Mouse (Mus musculus) MEL (cell line): ENCODE measurements around the gene Mrgpra1. TPM values are rescaled to one million over a fixed set of nuclear protein-coding genes. Genes with fewer than 3 reads are reported as not detected.
"Not testable (repeated sequence)": the region's sequence is repeated elsewhere in the genome, so short reads cannot be mapped to it uniquely, and the experiment has no call there.

Experiments used
- DNase-seq: peaks from one replicate; pipeline ENCODE4 v3.0.0; 2011; ENCODE audit warnings: low read depth, low spot score
- H3K27ac ChIP-seq: 2 replicates; pipeline ENCODE4 v1.5.1; 2012; ENCODE audit warnings: low read depth, mild to moderate bottlenecking, control low read depth, low read length, moderate library complexity; ENCODE audit not compliant: control insufficient read depth
- H3K27me3 ChIP-seq, 2 experiments: fragments of 150-350 bp in 1 of 2; sonication (generic) in 1 of 2; 2 replicates each; pipeline ENCODE4 v1.6.1; 2012; ENCODE audit warnings: low read length in 2 of 2, mild to moderate bottlenecking in 2 of 2, improper control_type of control experiment in 1 of 2, moderate library complexity in 1 of 2; ENCODE audit not compliant: insufficient read depth in 2 of 2, control insufficient read depth in 1 of 2
- H3K36me3 ChIP-seq, 2 experiments: 2 replicates each; pipeline ENCODE4 v1.6.1; 2012 to 2014; ENCODE audit warnings: low read length in 2 of 2, improper control_type of control experiment in 1 of 2, inconsistent platforms in 1 of 2, mild to moderate bottlenecking in 1 of 2; ENCODE audit not compliant: insufficient read depth in 2 of 2, control insufficient read depth in 1 of 2
- H3K4me1 ChIP-seq, 2 experiments: fragments of 150-350 bp in 1 of 2; sonication (generic) in 1 of 2; 2 replicates each; pipeline ENCODE4 v1.6.1; 2012; ENCODE audit warnings: low read length in 2 of 2, improper control_type of control experiment in 1 of 2, mild to moderate bottlenecking in 1 of 2; ENCODE audit not compliant: insufficient read depth in 2 of 2, control insufficient read depth in 1 of 2
- H3K4me3 ChIP-seq, 2 experiments: fragments of 150-350 bp in 1 of 2; sonication (generic) in 1 of 2; 2 replicates each; pipeline ENCODE4 v1.5.1; 2012; ENCODE audit warnings: low read depth in 2 of 2, low read length in 2 of 2, mild to moderate bottlenecking in 2 of 2, moderate library complexity in 2 of 2, control low read depth in 1 of 2, improper control_type of control experiment in 1 of 2; ENCODE audit not compliant: control insufficient read depth in 1 of 2, insufficient read depth in 1 of 2
- H3K79me2 ChIP-seq: 2 replicates; pipeline ENCODE4 v1.6.1; 2012; ENCODE audit warnings: mild to moderate bottlenecking, low read length, moderate library complexity; ENCODE audit not compliant: control insufficient read depth, poor library complexity, insufficient read depth
- H3K9ac ChIP-seq: 2 replicates; pipeline ENCODE4 v1.6.1; 2012; ENCODE audit warnings: low read depth, mild to moderate bottlenecking, control low read depth, low read length, moderate library complexity; ENCODE audit not compliant: control insufficient read depth, poor library complexity, severe bottlenecking
- H3K9me3 ChIP-seq: fragments of 150-350 bp; sonication (generic); replicated peaks from 2 replicates; pipeline ENCODE4 v1.6.1; 2012; ENCODE audit warnings: mild to moderate bottlenecking, low read length, improper control_type of control experiment, moderate library complexity; ENCODE audit not compliant: insufficient read depth
- BHLHE40 ChIP-seq: IDR thresholded peaks from 2 replicates; pipeline ENCODE4 v1.6.1; 2012; ENCODE audit warnings: low read depth, mild to moderate bottlenecking, inconsistent platforms, low read length, improper control_type of control experiment, borderline replicate concordance
- CTCF ChIP-seq, 3 experiments: IDR thresholded peaks in 2 of 3; conservative IDR thresholded peaks in 1 of 3; 2 replicates each; pipeline ENCODE4 v1.5.1; 2011 to 2012; ENCODE audit warnings: low read length in 3 of 3, low read depth in 2 of 3, mild to moderate bottlenecking in 2 of 3, improper control_type of control experiment in 1 of 3, inconsistent platforms in 1 of 3, mixed read lengths in 1 of 3, moderate library complexity in 1 of 3; ENCODE audit not compliant: control insufficient read depth in 1 of 3, insufficient read depth in 1 of 3, poor library complexity in 1 of 3, severe bottlenecking in 1 of 3
- EP300 ChIP-seq, 2 experiments: IDR thresholded peaks; 2 replicates each; pipeline ENCODE4 v1.6.1; 2011; ENCODE audit warnings: improper control_type of control experiment in 2 of 2, low read length in 2 of 2, low read depth in 1 of 2, mild to moderate bottlenecking in 1 of 2
- ETS1 ChIP-seq: IDR thresholded peaks from 2 replicates; pipeline ENCODE4 v1.6.1; 2012; ENCODE audit warnings: low read depth, mild to moderate bottlenecking, inconsistent platforms, low read length, improper control_type of control experiment, moderate library complexity
- GABPA ChIP-seq: IDR thresholded peaks from 2 replicates; pipeline ENCODE4 v1.6.1; 2012; ENCODE audit warnings: low read depth, mild to moderate bottlenecking, inconsistent platforms, low read length, improper control_type of control experiment, moderate library complexity
- GATA1 ChIP-seq: IDR thresholded peaks from 2 replicates; pipeline ENCODE4 v1.6.1; 2011; ENCODE audit warnings: low read depth, low read length, improper control_type of control experiment
- HCFC1 ChIP-seq: IDR thresholded peaks from 2 replicates; pipeline ENCODE4 v1.6.1; 2012; ENCODE audit warnings: low read depth, mild to moderate bottlenecking, inconsistent platforms, low read length, improper control_type of control experiment, moderate library complexity
- JUND ChIP-seq: IDR thresholded peaks from 2 replicates; pipeline ENCODE4 v1.6.1; 2011; ENCODE audit warnings: low read depth, mild to moderate bottlenecking, improper control_type of control experiment, low read length
- MEF2A ChIP-seq: IDR thresholded peaks from 2 replicates; pipeline ENCODE4 v1.6.1; 2014; ENCODE audit warnings: low read depth, mild to moderate bottlenecking, inconsistent platforms, low read length, improper control_type of control experiment; ENCODE audit not compliant: poor library complexity, insufficient replicate concordance, severe bottlenecking; ENCODE audit errors: extremely low read depth
- MXI1 ChIP-seq: IDR thresholded peaks from 2 replicates; pipeline ENCODE4 v1.6.1; 2011; ENCODE audit warnings: mild to moderate bottlenecking, low read depth, low read length, improper control_type of control experiment
- MYC ChIP-seq: IDR thresholded peaks from 2 replicates; pipeline ENCODE4 v1.6.1; 2011; ENCODE audit warnings: low read depth, mild to moderate bottlenecking, low read length, improper control_type of control experiment, moderate library complexity
- NELFE ChIP-seq: IDR thresholded peaks from 2 replicates; pipeline ENCODE4 v1.6.1; 2011; ENCODE audit warnings: low read depth, low read length, improper control_type of control experiment
- NRF1 ChIP-seq: IDR thresholded peaks from 2 replicates; pipeline ENCODE4 v1.6.1; 2014; ENCODE audit warnings: low read depth, mild to moderate bottlenecking, inconsistent platforms, low read length, improper control_type of control experiment, moderate library complexity; ENCODE audit not compliant: poor library complexity, insufficient read depth, severe bottlenecking
- RAD21 ChIP-seq: IDR thresholded peaks from 2 replicates; pipeline ENCODE4 v1.6.1; 2011; ENCODE audit warnings: mild to moderate bottlenecking, low read depth, low read length, improper control_type of control experiment
- RCOR1 ChIP-seq: IDR thresholded peaks from 2 replicates; pipeline ENCODE4 v1.6.1; 2012; ENCODE audit warnings: low read depth, mild to moderate bottlenecking, inconsistent platforms, low read length, improper control_type of control experiment
- SIN3A ChIP-seq: IDR thresholded peaks from 2 replicates; pipeline ENCODE4 v1.6.1; 2012; ENCODE audit warnings: low read length, improper control_type of control experiment, inconsistent platforms
- TAL1 ChIP-seq: IDR thresholded peaks from 2 replicates; pipeline ENCODE4 v1.6.1; 2012; ENCODE audit warnings: mild to moderate bottlenecking, inconsistent platforms, low read length, moderate library complexity, mixed read lengths
- TCF12 ChIP-seq: IDR thresholded peaks from 2 replicates; pipeline ENCODE4 v1.6.1; 2014; ENCODE audit warnings: low read depth, mild to moderate bottlenecking, inconsistent platforms, low read length, improper control_type of control experiment, moderate library complexity
- polyA plus RNA-seq, 2 experiments: library from polyadenylated mRNA; stranded (reverse) in 1 of 2; unstranded in 1 of 2; fragments of >175 nt in 1 of 2; fragments of >200 nt in 1 of 2; gene quantifications; 2 replicates each; pipeline versions ENCODE4 v1.2.1 to v1.2.4; 2012; ENCODE audit warnings: low replicate concordance in 2 of 2, low read depth in 1 of 2; ENCODE audit not compliant: insufficient read length in 2 of 2, insufficient read depth in 1 of 2, missing spikeins in 1 of 2
- total RNA-seq: library from RNA; depleted of rRNA; stranded (reverse); fragments of 300-350 nt; gene quantifications from 2 replicates; pipeline ENCODE4 v1.2.3, GENCODE M21; 2012

The Mrgpra1 gene
- total and polyA plus RNA-seq, 3 experiments, result not detected

DNA sequence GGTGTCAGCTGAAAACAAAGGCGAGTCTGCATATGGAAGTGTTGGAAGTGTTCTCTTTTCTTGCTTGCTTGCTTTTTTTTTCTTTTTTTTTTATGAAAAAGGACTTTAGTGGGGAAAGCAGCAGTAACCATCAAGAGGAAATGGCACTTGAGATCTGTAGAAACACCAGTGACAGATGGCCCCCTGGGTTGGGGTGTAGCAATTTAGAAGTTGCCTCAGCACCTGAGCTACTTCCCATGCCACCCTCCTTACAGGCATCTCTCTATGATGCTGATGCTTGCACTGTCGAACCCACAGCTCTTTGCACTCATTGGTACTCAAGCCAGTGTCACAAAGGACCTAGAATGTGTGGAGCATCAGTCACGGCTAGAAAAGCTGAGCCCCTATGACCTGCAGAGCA lies 5.6 kb downstream of the Mrgpra1 start:
- no peaks in the 10 kb centered on the region for H3K27me3 ChIP-seq
- no peak overlapping the region for H3K4me3 ChIP-seq
- H3K9ac ChIP-seq, result no peak overlapping the region
- no peak for DNase-seq
- no peaks in the 10 kb centered on the region for H3K79me2 ChIP-seq
- TF ChIP-seq RAD21 (no peak), HCFC1 (no peak)
- H3K27ac ChIP-seq, result no peak overlapping the region
- no peaks in the 10 kb centered on the region for H3K36me3 ChIP-seq
- no peaks in the 10 kb centered on the region for H3K9me3 ChIP-seq
- H3K4me1 ChIP-seq, result no peaks in the 10 kb centered on the region

DNA sequence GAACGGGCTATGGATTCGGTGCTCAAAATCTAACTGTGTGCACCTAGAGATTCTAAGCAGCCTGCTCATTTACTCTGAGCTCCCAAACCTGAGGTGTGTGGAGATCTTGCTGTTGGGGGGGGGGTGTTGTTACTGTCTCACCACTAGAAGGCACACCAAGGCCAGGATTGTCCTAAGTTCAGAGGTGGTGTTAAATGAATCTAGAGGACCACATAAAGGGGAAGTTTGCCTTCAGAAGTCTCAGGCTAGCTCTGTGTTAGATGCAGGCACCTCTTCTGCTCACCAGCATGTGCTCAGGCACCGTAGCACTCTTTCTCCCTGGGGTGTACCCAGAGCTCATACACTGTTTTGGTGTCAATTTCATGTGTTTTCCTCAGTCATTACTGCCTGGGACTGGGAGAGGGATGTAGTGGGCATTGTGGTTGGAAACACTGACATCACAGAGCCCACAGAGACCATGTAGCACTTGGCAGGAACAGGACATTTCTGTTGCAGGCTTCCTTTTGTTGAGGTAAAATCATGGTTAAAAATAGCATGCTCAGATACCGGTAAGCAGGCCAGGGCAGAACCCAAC lies 8.0 kb downstream of the Mrgpra1 start:
- Histone ChIP-seq H3K4me1 (no peaks in the 10 kb centered on the region), H3K9me3 (no peaks in the 10 kb centered on the region), H3K4me3 (no peak overlapping the region), H3K9ac (no peak overlapping the region), H3K36me3 (no peaks in the 10 kb centered on the region), H3K27ac (no peak overlapping the region), H3K27me3 (no peaks in the 10 kb centered on the region), H3K79me2 (no peaks in the 10 kb centered on the region)
- DNase-seq, result no peak
- TF ChIP-seq MYC (no peak), ETS1 (no peak), TCF12 (no peak), MEF2A (no peak), NELFE (no peak), NRF1 (no peak), SIN3A (no peak), EP300 (IDR thresholded peaks at IDR 0.05; ENCODE audit: low read depth in 1 of 2, low read length in 2 of 2) (no peak), RCOR1 (no peak), GABPA (no peak), MXI1 (no peak), HCFC1 (no peak), CTCF (IDR thresholded peaks at IDR 0.05 in 2 of 3, conservative IDR thresholded peaks at IDR 0.05 in 1 of 3; ENCODE audit: control insufficient read depth in 1 of 3, insufficient read depth in 1 of 3, low read depth in 2 of 3, low read length in 3 of 3, poor library complexity in 1 of 3, severe bottlenecking in 1 of 3) (no peak), TAL1 (no peak), JUND (no peak), BHLHE40 (no peak), GATA1 (no peak)

DNA sequence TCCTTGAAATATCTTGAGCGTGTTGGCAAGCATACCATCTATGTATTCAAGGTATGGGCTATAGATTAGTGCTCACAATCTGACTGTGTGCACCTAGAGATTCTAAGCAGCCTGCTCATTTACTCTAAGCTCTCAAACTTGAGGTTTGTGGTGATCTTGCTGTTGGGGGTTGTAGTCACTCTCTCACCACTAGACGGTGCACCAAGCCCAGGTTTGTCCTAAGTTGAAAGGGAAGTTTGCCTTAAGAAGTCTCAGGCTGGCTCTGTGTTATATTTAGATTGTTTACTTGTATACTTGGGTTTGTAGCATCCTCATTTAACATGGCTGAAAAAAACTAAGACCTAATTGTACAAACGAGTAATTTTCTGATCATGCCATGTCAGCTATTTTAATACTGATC lies 12.2 kb downstream of the Mrgpra1 start:
- not testable (repeated sequence) for H3K27me3 ChIP-seq, H3K79me2 ChIP-seq, H3K9me3 ChIP-seq, H3K4me1 ChIP-seq, H3K36me3 ChIP-seq, H3K9ac ChIP-seq, H3K4me3 ChIP-seq, DNase-seq, H3K27ac ChIP-seq

DNA sequence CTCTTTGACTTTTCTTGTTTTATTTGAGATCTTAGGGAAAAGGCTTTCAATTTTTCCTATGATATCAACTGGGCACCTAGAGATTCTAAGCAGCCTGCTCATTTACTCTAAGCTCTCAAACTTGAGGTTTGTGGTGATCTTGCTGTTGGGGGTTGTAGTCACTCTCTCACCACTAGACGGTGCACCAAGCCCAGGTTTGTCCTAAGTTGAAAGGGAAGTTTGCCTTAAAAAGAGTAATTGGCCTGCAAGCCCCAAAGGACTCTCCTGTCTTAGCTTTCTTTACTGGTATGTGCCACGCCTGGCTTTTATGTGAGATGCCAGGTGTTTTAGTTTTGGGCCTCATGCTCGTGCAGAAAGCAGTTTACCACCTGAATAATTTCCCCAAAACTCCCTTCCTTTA lies 12.7 kb downstream of the Mrgpra1 start:
- not testable (repeated sequence) for DNase-seq, H3K27me3 ChIP-seq, H3K4me1 ChIP-seq, H3K27ac ChIP-seq, H3K4me3 ChIP-seq, H3K79me2 ChIP-seq, H3K9ac ChIP-seq, H3K36me3 ChIP-seq, H3K9me3 ChIP-seq
